Mouse (Mus musculus) lung, adult 2 months (tissue): ENCODE data around the gene Micall1.

Experiments used
- CTCF ChIP-seq: fragments of 200-500 bp; IDR thresholded peaks from 2 replicates; pipeline ENCODE4 v1.5.1; 2011; ENCODE audit warnings: mild to moderate bottlenecking, low read length, control low read depth; ENCODE audit not compliant: insufficient read depth
- POLR2A ChIP-seq: fragments of 200-500 bp; IDR thresholded peaks from 2 replicates; pipeline ENCODE4 v1.6.1; 2011; ENCODE audit warnings: low read depth, mild to moderate bottlenecking, control low read depth, low read length, borderline replicate concordance; ENCODE audit errors: extremely low read depth

DNA sequence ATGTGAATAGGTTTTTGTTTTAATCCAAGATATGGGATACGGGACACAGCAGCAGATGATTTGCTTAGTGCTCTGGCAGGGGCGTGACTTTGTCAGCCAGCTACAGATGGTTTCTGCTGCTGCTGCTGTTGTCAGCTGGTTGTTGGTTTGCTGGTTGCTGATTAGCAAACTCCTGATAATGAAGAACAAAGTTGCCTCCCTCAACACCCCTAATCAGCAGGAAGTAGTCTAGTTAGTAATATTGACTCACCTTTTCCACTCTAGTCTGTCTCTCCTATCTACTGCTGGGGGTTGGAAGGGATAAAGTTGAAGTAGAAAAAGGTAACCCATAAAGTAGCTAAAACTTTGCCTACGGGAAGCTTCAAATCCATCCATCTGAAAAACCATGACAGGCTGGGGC, 41.1 kb upstream of the Micall1 start:
- TF ChIP-seq CTCF: no peak
- TF ChIP-seq POLR2A: no peak
